Mouse (Mus musculus) gastrocnemius, postnatal 14 days (tissue): ENCODE measurements around the gene Slx1b. TPM values are rescaled to one million over a fixed set of nuclear protein-coding genes. Genes with fewer than 3 reads are reported as not detected.
"Not testable (repeated sequence)": the region's sequence is repeated elsewhere in the genome, so short reads cannot be mapped to it uniquely, and the experiment has no call there.

ENCODE experiments used
- DNase-seq: peaks from one replicate; pipeline ENCODE4 v3.0.0; 2021; ENCODE audit warnings: mixed read lengths
- intact Hi-C: fragments of 180-260 bp; cut with DNase I; formaldehyde crosslinking; loops from one replicate; pipeline ENCODE4 v1.15.1; 2025; ENCODE audit warnings: low total_unique reads
- total RNA-seq, 2 experiments: library from RNA; stranded (reverse); gene quantifications; 2 replicates each; pipeline ENCODE4 v1.2.3; 2021

Slx1b gene
- total RNA-seq, 2 experiments from 2014 or later: 3.7 to 4.6 TPM

GRCm38 (mm10) chr7:126689021-126689420 is 6.6 kb downstream of the Slx1b start:
- no peak for DNase-seq
- intact Hi-C loops: no loop called here

GRCm38 (mm10) chr7:126688156-126688555 is 7.4 kb downstream of the Slx1b start:
- DNase-seq, intact Hi-C loops: not testable (repeated sequence)

- intact Hi-C loops: no loop called here
- no peak for DNase-seq
Measured at GRCm38 (mm10) chr7:126681221-126681620, 14.4 kb downstream of the Slx1b start.

GRCm38 (mm10) chr7:126679683-126680082 is 15.9 kb downstream of the Slx1b start:
- no peak for DNase-seq
- intact Hi-C loops: no loop called here

- intact Hi-C loops: no loop called here
- DNase-seq: no peak
Measured at GRCm38 (mm10) chr7:126678545-126679341, 16.8 kb downstream of the Slx1b start.

GRCm38 (mm10) chr7:126676631-126677220 is 18.9 kb downstream of the Slx1b start:
- intact Hi-C loops: no loop called here
- DNase-seq: no peak

- no peak for DNase-seq
- intact Hi-C loops: no loop called here
Measured at GRCm38 (mm10) chr7:126676207-126676606, 19.4 kb downstream of the Slx1b start, which contains the start of gene Sult1a1. Sult1a1 (minus strand) TSS chr7:126676432.

GRCm38 (mm10) chr7:126675104-126675503 is 20.5 kb downstream of the Slx1b start:
- DNase-seq: no peak
- intact Hi-C loops: no loop called here

- no peak for DNase-seq
- intact Hi-C loops: no loop called here
Measured at GRCm38 (mm10) chr7:126672111-126672510, 23.5 kb downstream of the Slx1b start.

- DNase-seq: no peak
- intact Hi-C loops: no loop called here
Measured at GRCm38 (mm10) chr7:126670152-126670551, 25.4 kb downstream of the Slx1b start.

- no peak for DNase-seq
- intact Hi-C loops: no loop called here
Measured at GRCm38 (mm10) chr7:126668452-126668851, 27.1 kb downstream of the Slx1b start.

- DNase-seq: no peak
- intact Hi-C loops: no loop called here
Measured at GRCm38 (mm10) chr7:126667495-126668090, 28.0 kb downstream of the Slx1b start.

- DNase-seq: no peak
Measured at GRCm38 (mm10) chr7:126665269-126665668, 30.3 kb downstream of the Slx1b start.

GRCm38 (mm10) chr7:126663646-126664045 is 31.9 kb downstream of the Slx1b start:
- intact Hi-C loops: no loop called here
- DNase-seq: no peak

More at GRCm38 (mm10) chr7:126665269-126665668, 30.3 kb downstream of the Slx1b start:
- intact Hi-C loops: no loop called here

- DNase-seq: no peak
- intact Hi-C loops: no loop called here
Measured at GRCm38 (mm10) chr7:126659771-126660170, 35.8 kb downstream of the Slx1b start.

- intact Hi-C loops: no loop called here
- DNase-seq: no peak
Measured at GRCm38 (mm10) chr7:126657522-126657921, 38.1 kb downstream of the Slx1b start.

GRCm38 (mm10) chr7:126655695-126656094 is 39.9 kb downstream of the Slx1b start:
- DNase-seq: no peak
- intact Hi-C loops: no loop called here

- intact Hi-C loops: loop anchor here (5.0 kb wide), 1 partner anchor 38 kb away; no protein-coding TSS in a partner anchor
- no peak for DNase-seq
Measured at GRCm38 (mm10) chr7:126653991-126654390, 41.6 kb downstream of the Slx1b start.

GRCm38 (mm10) chr7:126650852-126651251 is 44.7 kb downstream of the Slx1b start:
- no peak for DNase-seq
- intact Hi-C loops: loop anchor here (5.0 kb wide), 1 partner anchor 41 kb away; no protein-coding TSS in a partner anchor
